Mouse (Mus musculus): ENCODE measurements at regions not wholly inside any gene's neighbourhood (a gene's known extent, or its start where the extent isn't known, plus 50 kb on each side); places are given as distances from the start of the nearest gene placed in this dataset.
"Not testable (repeated sequence)": the region's sequence is repeated elsewhere in the genome, so short reads cannot be mapped to it uniquely, and the experiment has no call there.

GRCm38 (mm10) chr6:89125916-89126315 is 223.9 kb downstream of the Tpra1 start:
- H3K27ac ChIP-seq (ENCODE audit: low read length): no peak overlapping the region
- H3K4me1 ChIP-seq (ENCODE audit: control insufficient read depth, insufficient read depth, low read length): no peaks in the 10 kb centered on the region
- no peak overlapping the region for H3K4me3 ChIP-seq (ENCODE audit: low read depth, low read length)

GRCm38 (mm10) chr6:89128141-89128540 is 226.1 kb downstream of the Tpra1 start:
- not testable (repeated sequence) for H3K9me3 ChIP-seq (replicated peaks; ENCODE audit: control insufficient read depth, low read length, poor library complexity, severe bottlenecking); H3K36me3 ChIP-seq (ENCODE audit: control insufficient read depth, insufficient read depth, low read length); ATAC-seq; H3K27ac ChIP-seq (ENCODE audit: low read length); H3K4me2 ChIP-seq (ENCODE audit: low read length); H3K4me3 ChIP-seq (ENCODE audit: low read depth, low read length); H3K27me3 ChIP-seq (ENCODE audit: control insufficient read depth, insufficient read depth, low read depth, low read length); H3K9ac ChIP-seq (ENCODE audit: low read depth, low read length); H3K4me1 ChIP-seq (ENCODE audit: control insufficient read depth, insufficient read depth, low read length)
- WGBS: 68% methylated on average over 5 of the region's 5 CpGs

More at GRCm38 (mm10) chr6:89125916-89126315, 223.9 kb downstream of the Tpra1 start:
- no peaks in the 10 kb centered on the region for H3K36me3 ChIP-seq (ENCODE audit: control insufficient read depth, insufficient read depth, low read length)
- H3K9me3 ChIP-seq (replicated peaks; ENCODE audit: control insufficient read depth, low read length, poor library complexity, severe bottlenecking): no peaks in the 10 kb centered on the region
- H3K4me2 ChIP-seq (ENCODE audit: low read length): no peak overlapping the region
- 64% methylated on average over 9 of the region's 9 CpGs for WGBS
- H3K27me3 ChIP-seq (ENCODE audit: control insufficient read depth, insufficient read depth, low read depth, low read length): no peaks in the 10 kb centered on the region
- no peak for ATAC-seq
- no peak overlapping the region for H3K9ac ChIP-seq (ENCODE audit: low read depth, low read length)

- Histone ChIP-seq H3K27me3 (ENCODE audit: control insufficient read depth, insufficient read depth, low read depth, low read length) (no peaks in the 10 kb centered on the region), H3K9me3 (replicated peaks; ENCODE audit: control insufficient read depth, low read length, poor library complexity, severe bottlenecking) (no peaks in the 10 kb centered on the region), H3K4me1 (ENCODE audit: control insufficient read depth, insufficient read depth, low read length) (no peaks in the 10 kb centered on the region), H3K27ac (ENCODE audit: low read length) (no peak overlapping the region), H3K4me2 (ENCODE audit: low read length) (no peak overlapping the region), H3K36me3 (ENCODE audit: control insufficient read depth, insufficient read depth, low read length) (no peaks in the 10 kb centered on the region), H3K4me3 (ENCODE audit: low read depth, low read length) (no peak overlapping the region), H3K9ac (ENCODE audit: low read depth, low read length) (no peak overlapping the region)
- no peak for ATAC-seq
- 68% methylated on average over 3 of the region's 3 CpGs for WGBS
These were observed 222.0 kb downstream of the Plxna1 start for GRCm38 (mm10) chr6:89140469-89140868.

GRCm38 (mm10) chr6:89153027-89153662 is 209.3 kb downstream of the Plxna1 start:
- ATAC-seq: no peak
- no peaks in the 10 kb centered on the region for H3K4me1 ChIP-seq (ENCODE audit: control insufficient read depth, insufficient read depth, low read length)
- no peak overlapping the region for H3K9ac ChIP-seq (ENCODE audit: low read depth, low read length)
- no peak overlapping the region for H3K27ac ChIP-seq (ENCODE audit: low read length)
- no peak overlapping the region for H3K4me2 ChIP-seq (ENCODE audit: low read length)
- no peak overlapping the region for H3K4me3 ChIP-seq (ENCODE audit: low read depth, low read length)
- WGBS: 83% methylated on average over 11 of the region's 11 CpGs
- H3K27me3 ChIP-seq (ENCODE audit: control insufficient read depth, insufficient read depth, low read depth, low read length): no peaks in the 10 kb centered on the region
- no peaks in the 10 kb centered on the region for H3K36me3 ChIP-seq (ENCODE audit: control insufficient read depth, insufficient read depth, low read length)
- 0 out of 2 replicates have a peak, but pooled peaks cover 3% of the 10 kb centered on the region for H3K9me3 ChIP-seq (replicated peaks; ENCODE audit: control insufficient read depth, low read length, poor library complexity, severe bottlenecking)

GRCm38 (mm10) chr6:89157501-89157900 is 204.9 kb downstream of the Plxna1 start:
- H3K9me3 ChIP-seq (replicated peaks; ENCODE audit: control insufficient read depth, low read length, poor library complexity, severe bottlenecking): 0 out of 2 replicates have a peak, but pooled peaks cover 3% of the 10 kb centered on the region
- peaks cover 4% of the 10 kb centered on the region; the same call in 1 of the 2 replicates for H3K4me1 ChIP-seq (ENCODE audit: control insufficient read depth, insufficient read depth, low read length)
- no peak overlapping the region for H3K9ac ChIP-seq (ENCODE audit: low read depth, low read length)
- no peak overlapping the region for H3K4me2 ChIP-seq (ENCODE audit: low read length)
- H3K36me3 ChIP-seq (ENCODE audit: control insufficient read depth, insufficient read depth, low read length): no peaks in the 10 kb centered on the region
- no peak overlapping the region for H3K27ac ChIP-seq (ENCODE audit: low read length)
- H3K4me3 ChIP-seq (ENCODE audit: low read depth, low read length): no peak overlapping the region
- H3K27me3 ChIP-seq (ENCODE audit: control insufficient read depth, insufficient read depth, low read depth, low read length): no peaks in the 10 kb centered on the region
- 76% methylated on average over 1 of the region's 1 CpGs for WGBS
- ATAC-seq: no peak

GRCm38 (mm10) chr6:89160051-89160450 is 202.4 kb downstream of the Plxna1 start:
- Histone ChIP-seq H3K4me3 (ENCODE audit: low read depth, low read length) (no peak overlapping the region), H3K4me1 (ENCODE audit: control insufficient read depth, insufficient read depth, low read length) (peaks cover 4% of the 10 kb centered on the region; the same call in 1 of the 2 replicates), H3K9me3 (replicated peaks; ENCODE audit: control insufficient read depth, low read length, poor library complexity, severe bottlenecking) (no peaks in the 10 kb centered on the region), H3K27me3 (ENCODE audit: control insufficient read depth, insufficient read depth, low read depth, low read length) (no peaks in the 10 kb centered on the region), H3K27ac (ENCODE audit: low read length) (no peak overlapping the region), H3K9ac (ENCODE audit: low read depth, low read length) (no peak overlapping the region), H3K36me3 (ENCODE audit: control insufficient read depth, insufficient read depth, low read length) (no peaks in the 10 kb centered on the region), H3K4me2 (ENCODE audit: low read length) (no peak overlapping the region)
- no peak for ATAC-seq
- 21% methylated on average over 7 of the region's 7 CpGs for WGBS

- Histone ChIP-seq H3K9me3 (replicated peaks; ENCODE audit: control insufficient read depth, low read length, poor library complexity, severe bottlenecking) (no peaks in the 10 kb centered on the region), H3K4me1 (ENCODE audit: control insufficient read depth, insufficient read depth, low read length) (peaks cover 4% of the 10 kb centered on the region; the same call in 1 of the 2 replicates), H3K9ac (ENCODE audit: low read depth, low read length) (no peak overlapping the region), H3K36me3 (ENCODE audit: control insufficient read depth, insufficient read depth, low read length) (no peaks in the 10 kb centered on the region), H3K27me3 (ENCODE audit: control insufficient read depth, insufficient read depth, low read depth, low read length) (no peaks in the 10 kb centered on the region), H3K27ac (ENCODE audit: low read length) (no peak overlapping the region), H3K4me2 (ENCODE audit: low read length) (no peak overlapping the region), H3K4me3 (ENCODE audit: low read depth, low read length) (no peak overlapping the region)
- 96% methylated on average over 1 of the region's 1 CpGs for WGBS
- ATAC-seq: no peak
These were observed 200.7 kb downstream of the Plxna1 start for GRCm38 (mm10) chr6:89161746-89162145.

- 82% methylated on average over 2 of the region's 2 CpGs for WGBS
- H3K4me3 ChIP-seq (ENCODE audit: low read depth, low read length): no peak overlapping the region
- no peaks in the 10 kb centered on the region for H3K27me3 ChIP-seq (ENCODE audit: control insufficient read depth, insufficient read depth, low read depth, low read length)
- no peak overlapping the region for H3K9ac ChIP-seq (ENCODE audit: low read depth, low read length)
- H3K9me3 ChIP-seq (replicated peaks; ENCODE audit: control insufficient read depth, low read length, poor library complexity, severe bottlenecking): no peaks in the 10 kb centered on the region; the same call in 1 of the 2 replicates
- no peak overlapping the region for H3K27ac ChIP-seq (ENCODE audit: low read length)
- no peaks in the 10 kb centered on the region for H3K4me1 ChIP-seq (ENCODE audit: control insufficient read depth, insufficient read depth, low read length)
- H3K4me2 ChIP-seq (ENCODE audit: low read length): no peak overlapping the region
- ATAC-seq: no peak
- no peaks in the 10 kb centered on the region for H3K36me3 ChIP-seq (ENCODE audit: control insufficient read depth, insufficient read depth, low read length)
These were observed 192.9 kb downstream of the Plxna1 start for GRCm38 (mm10) chr6:89169520-89169919.

- not testable (repeated sequence) for H3K9me3 ChIP-seq (replicated peaks; ENCODE audit: control insufficient read depth, low read length, poor library complexity, severe bottlenecking); H3K4me2 ChIP-seq (ENCODE audit: low read length); H3K4me1 ChIP-seq (ENCODE audit: control insufficient read depth, insufficient read depth, low read length); H3K9ac ChIP-seq (ENCODE audit: low read depth, low read length); H3K27me3 ChIP-seq (ENCODE audit: control insufficient read depth, insufficient read depth, low read depth, low read length); H3K36me3 ChIP-seq (ENCODE audit: control insufficient read depth, insufficient read depth, low read length); H3K4me3 ChIP-seq (ENCODE audit: low read depth, low read length); ATAC-seq; H3K27ac ChIP-seq (ENCODE audit: low read length)
- no CpG with 5 or more reads among the region's 7 CpGs for WGBS
These were observed 177.5 kb downstream of the Plxna1 start for GRCm38 (mm10) chr6:89184920-89185319.

Measured in midbrain, embryonic 16.5 days (tissue).